Mouse (Mus musculus): ENCODE results near the gene Zzef1.

DNA sequence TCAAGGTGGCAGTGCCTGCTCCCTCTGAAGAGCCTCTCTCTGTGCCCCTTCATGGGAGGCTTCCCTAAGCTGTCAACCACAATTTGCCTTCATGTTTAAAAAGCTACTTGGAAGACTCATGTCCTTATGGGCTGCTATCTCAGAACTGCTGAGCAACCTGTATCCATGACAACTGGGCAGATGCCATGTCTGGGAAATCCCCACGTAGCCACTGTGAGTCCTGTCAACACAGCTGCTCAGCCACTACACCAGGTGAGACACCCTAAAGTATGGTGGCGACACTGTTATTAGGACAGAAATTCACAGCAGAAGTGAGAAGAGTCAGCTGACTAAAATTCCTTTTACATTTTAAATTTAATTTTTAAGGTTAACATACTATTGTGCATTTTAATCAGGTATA is 132.5 kb downstream of the Zzef1 start:
- no peak for TF ChIP-seq CTCF (IDR thresholded peaks at IDR 0.05; ENCODE audit: low read depth)
- TF ChIP-seq EP300 (IDR thresholded peaks at IDR 0.05; ENCODE audit: low read depth): no peak
